Mouse (Mus musculus) gastrocnemius, postnatal 36 days (tissue): Measurements from ENCODE around the gene Wfdc17. TPM values are rescaled to one million over a fixed set of nuclear protein-coding genes. Genes with fewer than 3 reads are reported as not detected.

Experiments
- DNase-seq, 2 experiments: peaks; one replicate each; pipeline ENCODE4 v3.0.0; 2022
- intact Hi-C: fragments of 180-260 bp; cut with DNase I; formaldehyde crosslinking; loops from one replicate; pipeline ENCODE4 v1.15.1; 2025
- total RNA-seq, 2 experiments: library from RNA; stranded (reverse); gene quantifications; 2 replicates each; pipeline ENCODE4 v1.2.3; 2021

Gene Wfdc17
- total RNA-seq, 2 experiments from 2014 or later = 1.1 TPM; not detected in 1

GRCm38 (mm10) chr11:83739241-83739640, 35.5 kb downstream of the Wfdc17 start:
- intact Hi-C loops = loop anchor here (1.0 kb wide), 1 partner anchor 183 kb away; no protein-coding TSS in a partner anchor
- DNase-seq = peak; percentile 51 to 65

- DNase-seq = no peak
- intact Hi-C loops = loop anchor here (5.0 kb wide), 1 partner anchor 298 kb away; no protein-coding TSS in a partner anchor
Observed at GRCm38 (mm10) chr11:83740443-83740991, 36.7 kb downstream of the Wfdc17 start.

- DNase-seq = no peak
- intact Hi-C loops = loop anchor here (5.0 kb wide), 1 partner anchor 300 kb away; no protein-coding TSS in a partner anchor
Observed at GRCm38 (mm10) chr11:83741841-83742240, 38.0 kb downstream of the Wfdc17 start.

GRCm38 (mm10) chr11:83742731-83743355, 39.1 kb downstream of the Wfdc17 start:
- intact Hi-C loops = loop anchor here (5.0 kb wide), 1 partner anchor 301 kb away; no protein-coding TSS in a partner anchor
- DNase-seq = no peak

GRCm38 (mm10) chr11:83743525-83743924, 39.7 kb downstream of the Wfdc17 start:
- intact Hi-C loops = loop anchor here (5.0 kb wide), 1 partner anchor 301 kb away; no protein-coding TSS in a partner anchor
- DNase-seq = no peak

- no peak for DNase-seq
- intact Hi-C loops = no loop called here
Observed at GRCm38 (mm10) chr11:83746152-83746551, 42.4 kb downstream of the Wfdc17 start.

- intact Hi-C loops = no loop called here
Observed at GRCm38 (mm10) chr11:83746681-83747080, 42.9 kb downstream of the Wfdc17 start, which contains the start of gene Wfdc21. Gene Wfdc21, plus strand, starts transcription at chr11:83746940.

GRCm38 (mm10) chr11:83747376-83748265, 43.8 kb downstream of the Wfdc17 start:
- intact Hi-C loops = no loop called here
- no peak for DNase-seq

More at GRCm38 (mm10) chr11:83746681-83747080, 42.9 kb downstream of the Wfdc17 start, which contains the start of gene Wfdc21:
- DNase-seq = no peak

- intact Hi-C loops = no loop called here
- peak; percentile 81 to 87 for DNase-seq
Observed at GRCm38 (mm10) chr11:83753581-83754181, 49.9 kb downstream of the Wfdc17 start, which contains the start of gene Heatr6. Gene Heatr6, plus strand, starts transcription at chr11:83753696.

- intact Hi-C loops = no loop called here
- DNase-seq = no peak
Observed at GRCm38 (mm10) chr11:83754227-83754626, 50.4 kb downstream of the Wfdc17 start.

Other genes starting within 250 kb of the Wfdc17 start
- gene Mmp28, start 240.9 kb upstream of the Wfdc17 start, total RNA-seq = 1 to 10 TPM; 1.6 to 2.0 TPM
- gene Taf15, start 230.9 kb upstream of the Wfdc17 start, total RNA-seq = 10 to 100 TPM; 19.5 to 21.7 TPM
- not detected for gene Heatr9, start 181.8 kb upstream of the Wfdc17 start, total RNA-seq
- not detected for gene Ccl5, start 173.5 kb upstream of the Wfdc17 start, total RNA-seq
- 1 to 10 TPM; 3.0 to 3.4 TPM for gene Ccl9, start 125.4 kb upstream of the Wfdc17 start, total RNA-seq
- 1 to 10 TPM; 4.2 to 9.4 TPM for gene Ccl6, start 110.9 kb upstream of the Wfdc17 start, total RNA-seq
- not detected for gene Rpl9-ps1, start 58.4 kb upstream of the Wfdc17 start, total RNA-seq
- gene Ccl3, start 54.6 kb upstream of the Wfdc17 start, total RNA-seq = not detected
- not detected for gene Ccl4, start 41.4 kb upstream of the Wfdc17 start, total RNA-seq
- not detected for gene Wfdc18, start 5.0 kb downstream of the Wfdc17 start, total RNA-seq
- gene Wfdc21, start 42.9 kb downstream of the Wfdc17 start, total RNA-seq = not detected
- gene Heatr6, start 49.7 kb downstream of the Wfdc17 start, total RNA-seq = 1 to 10 TPM; 6.5 to 8.1 TPM
- gene Hnf1b, start 146.1 kb downstream of the Wfdc17 start, total RNA-seq = not detected
- 1 to 10 TPM; 8.5 to 9.6 TPM for gene Ddx52, start 238.1 kb downstream of the Wfdc17 start, total RNA-seq